Mouse (Mus musculus) retina, postnatal 7 days (tissue): ENCODE data around the gene Snap25.

Experiments used
- DNase-seq: peaks from one replicate; pipeline ENCODE4 v3.0.0-alpha.2; 2012; ENCODE audit warnings: low read depth, low spot score

Snap25 gene

DNA sequence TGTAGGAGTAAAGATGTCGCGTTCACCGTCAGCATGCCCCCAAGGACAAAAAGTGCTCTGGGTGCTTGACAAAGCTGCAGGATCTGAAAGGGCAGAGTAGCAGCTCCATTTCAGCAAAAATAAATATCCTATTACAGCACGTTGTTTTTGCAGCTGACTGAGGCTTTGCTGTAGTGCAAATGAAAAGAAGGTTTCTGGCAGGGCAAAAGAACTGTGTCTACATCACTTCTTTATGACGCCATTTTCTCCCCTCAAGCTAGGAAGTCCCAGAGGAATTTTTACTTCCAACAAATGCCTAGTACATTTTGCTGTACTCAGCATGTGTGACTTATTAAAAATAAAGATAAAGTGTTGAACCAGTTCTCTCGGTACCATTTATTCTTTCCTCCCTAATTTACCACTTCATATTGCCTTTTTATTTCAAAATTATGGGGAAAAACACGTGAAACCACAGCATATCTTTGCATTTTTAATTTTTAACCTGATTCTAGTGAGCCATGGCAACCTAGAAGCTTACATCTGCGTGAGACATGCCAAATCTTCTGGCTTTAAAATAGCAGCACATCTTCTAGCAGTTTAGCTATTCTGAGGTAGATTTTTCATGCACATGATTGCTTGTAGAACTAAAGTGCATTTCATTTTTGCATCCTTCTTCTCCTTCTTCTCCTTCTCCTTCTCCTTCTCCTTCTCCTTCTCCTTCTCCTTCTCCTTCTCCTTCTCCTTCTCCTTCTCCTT is 94.9 kb downstream of the Snap25 start:
- DNase-seq, result no peak

DNA sequence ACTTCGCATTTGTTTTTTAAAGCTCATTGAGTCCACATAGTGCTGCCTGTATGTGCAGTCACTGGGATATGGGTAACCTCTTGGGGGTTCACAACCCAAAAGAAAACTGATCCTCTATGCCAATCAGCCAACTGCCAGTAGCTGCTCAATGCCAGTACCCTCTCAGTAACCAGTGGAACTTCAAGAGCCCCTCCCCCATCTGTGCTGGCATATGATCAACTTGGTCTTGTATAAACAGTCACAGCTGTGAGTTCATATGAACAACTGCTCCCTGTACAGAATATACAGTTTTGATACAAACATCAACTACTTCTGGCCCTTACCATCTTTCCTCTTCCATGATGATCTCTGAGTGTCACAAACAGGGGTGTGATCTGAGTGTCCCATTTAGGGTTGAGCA is 98.1 kb downstream of the Snap25 start:
- DNase-seq, result no peak

DNA sequence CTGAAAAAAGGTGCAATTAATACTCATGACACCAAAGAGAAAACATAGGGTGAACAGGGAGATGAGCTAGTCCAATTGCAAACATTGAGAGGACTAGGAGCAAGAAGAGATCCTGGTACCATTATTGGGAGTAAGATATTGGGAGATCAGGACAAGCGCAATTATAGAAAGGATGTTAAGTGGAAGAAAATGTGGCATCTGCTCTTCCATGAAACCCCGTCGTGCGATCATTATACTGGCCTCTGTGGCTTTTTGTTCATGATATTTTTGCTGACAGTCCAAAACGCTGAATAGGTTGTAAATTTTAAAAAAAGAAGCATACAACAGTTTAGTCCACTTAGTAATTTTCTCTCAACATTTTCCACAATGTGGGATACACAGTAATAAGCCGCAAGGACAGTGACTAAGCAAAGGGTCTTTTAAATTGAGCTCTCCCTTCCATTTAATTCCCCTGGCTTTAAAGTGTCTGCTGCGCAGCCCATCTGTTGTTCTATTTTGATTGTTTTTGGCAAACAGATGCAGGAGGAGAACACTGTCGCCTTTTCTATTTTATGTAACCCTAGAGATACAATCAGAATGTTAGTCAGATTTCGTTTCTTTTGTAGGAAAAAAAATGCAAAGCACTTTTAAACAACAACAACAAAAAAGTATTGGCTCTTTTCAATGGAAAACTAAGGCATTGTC is 103.6 kb downstream of the Snap25 start:
- DNase-seq, result no peak

DNA sequence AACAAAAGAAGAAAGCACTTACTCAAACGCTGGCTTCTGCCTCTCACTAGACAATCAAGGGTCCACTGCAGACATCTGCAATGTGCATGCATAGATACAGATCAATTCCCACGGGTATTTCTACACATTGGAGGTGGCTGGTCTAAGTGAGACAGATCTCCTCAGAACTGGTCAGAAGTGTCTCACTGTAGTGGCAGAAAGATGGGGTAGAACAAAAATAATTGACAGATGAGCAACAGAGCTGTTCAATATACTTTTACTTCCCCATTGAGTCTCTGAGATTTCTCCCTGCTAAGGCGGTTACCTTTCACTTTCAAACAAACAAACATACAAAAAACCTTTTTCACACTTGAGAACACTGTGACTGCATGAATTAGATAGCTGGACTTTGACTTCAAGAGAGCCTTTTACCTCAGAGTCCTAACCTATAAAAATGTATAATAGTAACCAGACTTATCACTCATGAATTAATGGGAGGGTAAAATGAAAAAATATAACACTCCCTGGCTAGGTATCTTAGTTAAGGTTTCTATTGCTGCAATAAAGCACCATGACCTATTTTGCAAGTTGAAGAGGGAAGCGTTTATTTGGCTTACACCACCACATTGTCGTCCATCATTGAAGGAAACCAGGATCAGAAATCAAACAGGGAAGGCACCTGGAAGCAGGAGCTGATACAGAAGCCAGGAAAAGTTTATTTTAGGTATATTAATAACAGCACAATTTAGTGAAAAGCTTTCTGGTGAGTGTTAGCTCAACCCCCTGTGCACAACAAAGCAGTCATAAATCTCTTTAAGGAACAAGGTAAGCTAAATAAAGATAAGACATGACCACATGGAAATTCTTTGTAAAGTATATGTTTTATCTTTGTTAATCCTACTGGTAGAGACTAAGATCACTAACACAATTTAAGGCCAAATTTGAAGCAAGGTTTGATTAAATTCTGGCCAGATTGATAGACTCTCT is 110.8 kb downstream of the Snap25 start:
- DNase-seq, result no peak

DNA sequence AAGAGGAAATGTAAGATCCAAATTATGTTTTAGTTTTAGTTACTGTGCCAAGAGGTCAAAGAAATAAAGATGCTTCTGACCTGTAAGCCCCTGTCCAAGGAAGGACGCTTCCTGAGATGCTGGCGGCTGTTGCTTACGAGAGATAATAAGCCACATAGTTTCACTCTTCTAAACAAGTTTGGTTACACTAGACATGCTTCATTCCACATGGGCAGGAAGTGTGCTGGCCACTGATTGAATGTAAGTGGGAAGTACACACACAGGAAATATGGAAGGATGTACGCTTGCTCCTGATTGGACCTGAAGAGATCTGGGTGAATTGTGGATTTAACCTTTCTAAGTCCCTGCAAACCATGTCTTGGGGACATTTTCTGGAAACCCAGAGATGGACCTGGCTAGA is 114.4 kb downstream of the Snap25 start:
- DNase-seq, result no peak
